ENCODE assay signal across 15 mouse cellular contexts in genomic region chr12:111689426-111689825, GRCm38 (mm10). TPM values are rescaled to one million over a fixed set of nuclear protein-coding genes. Genes with fewer than 3 reads are reported as not detected.
DNase-seq lines count a peak whose midpoint lies in the region; ATAC-seq and TF ChIP-seq lines count a peak whose summit lies in the region.
"Had no signal": no experiment of that assay in that cellular context is flagged by ENCODE, and none has a peak within 500 bp of the region (broad histone marks: within the 10 kb centered on the region; RNA-seq: fewer than 3 reads in every experiment).

No protein-coding gene starts in this region.

- no peak overlapping the region for H3K9ac ChIP-seq in intestine, postnatal 0 days (ENCODE audit: low read depth, low read length)
- H3K9ac ChIP-seq: embryonic facial prominence, embryonic 15.5 days; heart, embryonic 12.5 days; neural tube, embryonic 15.5 days had no signal

- ATAC-seq in intestine, postnatal 0 days: peak; percentile 70
- ATAC-seq: forebrain, embryonic 16.5 days had no signal

- H3K4me2 ChIP-seq in intestine, postnatal 0 days (replicated peaks; ENCODE audit: low read depth): 0 out of 2 replicates have a peak overlapping the region, but pooled peaks have one; percentile 9
- H3K4me2 ChIP-seq: embryonic facial prominence, embryonic 15.5 days; heart, embryonic 12.5 days; liver, embryonic 11.5 days; midbrain, embryonic 11.5 days; neural tube, embryonic 15.5 days had no signal

- no peak for TF ChIP-seq CTCF in gastrocnemius, adult 2 months (IDR thresholded peaks at IDR 0.05)
- TF ChIP-seq CTCF in layer of hippocampus, adult 2 months (conservative IDR thresholded peaks at IDR 0.05): no peak
- no peak for TF ChIP-seq CTCF in intestine, postnatal 0 days (IDR thresholded peaks at IDR 0.05; ENCODE audit: low read depth)

- 40% methylated on average over 11 of the region's 11 CpGs for WGBS in intestine, postnatal 0 days

- intact Hi-C loops in gastrocnemius, adult 2 months (cut with DNase I): no loop called here

- H3K27me3 ChIP-seq in intestine, postnatal 0 days (replicated peaks; ENCODE audit: control insufficient read depth, insufficient read depth, low read length): no peaks in the 10 kb centered on the region
- H3K27me3 ChIP-seq: embryonic facial prominence, embryonic 15.5 days; heart, embryonic 12.5 days; neural tube, embryonic 15.5 days had no signal

- no peak overlapping the region for H3K4me3 ChIP-seq in gastrocnemius, adult 2 months
- H3K4me3 ChIP-seq in layer of hippocampus, adult 2 months: no peak overlapping the region
- H3K4me3 ChIP-seq in intestine, postnatal 0 days (ENCODE audit: low read depth, low read length): no peak overlapping the region
- H3K4me3 ChIP-seq: embryonic facial prominence, embryonic 15.5 days; heart, embryonic 12.5 days; neural tube, embryonic 15.5 days had no signal

- no peaks in the 10 kb centered on the region for H3K9me3 ChIP-seq in intestine, postnatal 0 days (ENCODE audit: control insufficient read depth)
- H3K9me3 ChIP-seq: embryonic facial prominence, embryonic 15.5 days; heart, embryonic 12.5 days; neural tube, embryonic 15.5 days had no signal

- no peaks in the 10 kb centered on the region for H3K36me3 ChIP-seq in intestine, postnatal 0 days (ENCODE audit: control insufficient read depth, insufficient read depth)
- H3K36me3 ChIP-seq: embryonic facial prominence, embryonic 15.5 days; heart, embryonic 12.5 days; neural tube, embryonic 15.5 days had no signal

- H3K27ac ChIP-seq in gastrocnemius, adult 2 months: peak overlapping the region; percentile 10; the same call in 1 of the 2 replicates
- H3K27ac ChIP-seq in layer of hippocampus, adult 2 months: peak overlapping the region; percentile 7; the same call in 1 of the 2 replicates
- H3K27ac ChIP-seq in intestine, postnatal 0 days (ENCODE audit: low read depth, low read length): peak overlapping the region; percentile 28; the same call in 1 of the 2 replicates
- H3K27ac ChIP-seq: embryonic facial prominence, embryonic 15.5 days; neural tube, embryonic 15.5 days had no signal

- DNase-seq in gastrocnemius, adult 2 months: no peak
- no peak for DNase-seq in gastrocnemius, adult 18-20 months (ENCODE audit: low spot score)
- no peak for DNase-seq in layer of hippocampus, adult 2 months (ENCODE audit: low spot score in 2 of 2)
- no peak for DNase-seq in layer of hippocampus, adult 18-20 months (ENCODE audit: low spot score in 2 of 2)
- DNase-seq in kidney, postnatal 10 days: peak; percentile 79
- DNase-seq in thymus, postnatal 36 days: no peak
- DNase-seq: adrenal gland, postnatal 10 days; gastrocnemius, postnatal 14 days had no signal

- H3K4me1 ChIP-seq in intestine, postnatal 0 days (replicated peaks; ENCODE audit: control insufficient read depth, insufficient read depth, low read length): peaks cover 37% of the 10 kb centered on the region

RNA-seq across cellular contexts. Expression of gene Trmt61a, which starts 11.5 kb away (rescaled TPM):
- total RNA-seq in gastrocnemius, adult 2 months (2021): 1 to 10 TPM; 3.1 to 3.8 TPM
- 1 to 10 TPM; 2.4 to 3.9 TPM for total RNA-seq in gastrocnemius, adult 18-20 months (2021)
- 10 to 100 TPM; 16.7 to 18.0 TPM for total RNA-seq in layer of hippocampus, adult 2 months (2021)
- 10 to 100 TPM; 18.5 to 18.8 TPM for total RNA-seq in layer of hippocampus, adult 18-20 months (2021)
- polyA plus RNA-seq in intestine, postnatal 0 days (2015; fragmentation: Nextera tagmentation; extraction: Ambion mirVana): 5.6 TPM in 2 replicates

RNA-seq across cellular contexts. Expression of gene Ckb, which starts 17.3 kb away (rescaled TPM):
- total RNA-seq in gastrocnemius, adult 2 months (2021): 10 to 100 TPM in 1 of 2 experiments, 1 to 10 TPM in 1; 6.7 to 10.8 TPM
- 10 to 100 TPM in 1 of 2 experiments, 1 to 10 TPM in 1; 5.9 to 12.2 TPM for total RNA-seq in gastrocnemius, adult 18-20 months (2021)
- total RNA-seq in layer of hippocampus, adult 2 months (2021): 1,000 to 10,000 TPM; 1,228 to 1,237 TPM
- total RNA-seq in layer of hippocampus, adult 18-20 months (2021): 1,000 to 10,000 TPM; 1,388 to 1,396 TPM
- 628 and 645 TPM in 2 replicates for polyA plus RNA-seq in intestine, postnatal 0 days (2015; fragmentation: Nextera tagmentation; extraction: Ambion mirVana)

RNA-seq across cellular contexts. Expression of gene Bag5, which starts 23.6 kb away (rescaled TPM):
- 10 to 100 TPM; 14.7 to 19.2 TPM for total RNA-seq in gastrocnemius, adult 2 months (2021)
- 10 to 100 TPM; 16.0 to 16.9 TPM for total RNA-seq in gastrocnemius, adult 18-20 months (2021)
- total RNA-seq in layer of hippocampus, adult 2 months (2021): 10 to 100 TPM; 50.6 to 50.9 TPM
- 10 to 100 TPM; 54.9 to 58.5 TPM for total RNA-seq in layer of hippocampus, adult 18-20 months (2021)
- 29.6 and 32.1 TPM in 2 replicates for polyA plus RNA-seq in intestine, postnatal 0 days (2015; fragmentation: Nextera tagmentation; extraction: Ambion mirVana)

RNA-seq across cellular contexts. Expression of gene Apopt1, which starts 23.6 kb away (rescaled TPM):
- total RNA-seq in gastrocnemius, adult 2 months (2021): 10 to 100 TPM; 37.4 to 46.7 TPM
- total RNA-seq in gastrocnemius, adult 18-20 months (2021): 10 to 100 TPM; 40.5 to 43.5 TPM
- total RNA-seq in layer of hippocampus, adult 2 months (2021): 10 to 100 TPM; 35.7 to 36.8 TPM
- total RNA-seq in layer of hippocampus, adult 18-20 months (2021): 10 to 100 TPM; 32.9 to 37.4 TPM
- polyA plus RNA-seq in intestine, postnatal 0 days (2015; fragmentation: Nextera tagmentation; extraction: Ambion mirVana): 42.6 and 44.8 TPM in 2 replicates

Comparison
In these comparisons a context has a peak if more than half of its experiments do, and no peak if none do; other contexts are left out.
1. RNA of gene Ckb, which starts 17.3 kb away (total RNA-seq): 1,388 to 1,396 TPM in layer of hippocampus, adult 18-20 months and 1,228 to 1,237 TPM in layer of hippocampus, adult 2 months; 5.9 to 12.2 TPM in gastrocnemius, adult 18-20 months and 6.7 to 10.8 TPM in gastrocnemius, adult 2 months; every median in the first group is over 10 times any median in the second.
2. Peak in every context shown above with its lines, with median percentiles within 50 percentile points of each other: H3K27ac ChIP-seq.